In the genomic region with DNA sequence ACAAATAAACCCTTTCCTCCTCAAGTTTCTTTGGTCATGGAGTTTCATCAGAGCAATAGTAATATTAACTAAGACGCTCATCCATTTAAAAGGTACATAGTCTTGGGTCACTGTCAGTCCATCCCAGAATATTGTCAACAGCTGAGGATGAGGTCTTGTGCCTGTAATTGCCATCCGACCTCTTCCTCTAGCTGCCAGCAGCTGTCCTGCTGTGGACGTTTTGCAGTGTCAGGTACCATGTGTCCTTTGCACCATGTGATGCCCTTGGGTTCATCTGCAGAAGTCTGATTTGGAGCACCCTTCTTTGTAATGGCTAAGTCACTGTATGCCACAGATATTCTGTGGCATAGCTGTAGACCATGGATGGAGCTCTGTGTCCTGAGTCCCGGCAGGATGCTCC, we compare ENCODE assay signal across 19 mouse cellular contexts.
A peak's percentile ranks its signal among the peaks of the same experiment; 100 is the strongest.
DNase-seq lines count a peak whose midpoint lies in the region; ATAC-seq and TF ChIP-seq lines count a peak whose summit lies in the region.
"Had no signal": no experiment of that assay in that cellular context is flagged by ENCODE, and none has a peak within 500 bp of the region (broad histone marks: within the 10 kb centered on the region; RNA-seq: fewer than 3 reads in every experiment).

No protein-coding gene starts in this region.

- WGBS in forebrain, embryonic 11.5 days, result 86% methylated on average over 4 of the region's 4 CpGs
- 83% methylated on average over 4 of the region's 4 CpGs for WGBS in forebrain, postnatal 0 days

- no peaks in the 10 kb centered on the region for H3K9me3 ChIP-seq in forebrain, embryonic 11.5 days (ENCODE audit: control insufficient read depth, low read length)
- no peaks in the 10 kb centered on the region for H3K9me3 ChIP-seq in forebrain, postnatal 0 days (ENCODE audit: low read length)
- H3K9me3 ChIP-seq: G1E had no signal

- no peak overlapping the region for H3ac ChIP-seq in myocyte (ENCODE audit: control insufficient read depth, insufficient read length)

- no peak for ATAC-seq in forebrain, embryonic 11.5 days (replicated peaks; ENCODE audit: low FRiP score)
- no peak for ATAC-seq in forebrain, postnatal 0 days
- ATAC-seq: activated CD4-positive, CD25-positive, alpha-beta regulatory T cell, adult 4 months; CD4-positive, CD25-positive, alpha-beta regulatory T cell, adult 4 months; Patski had no signal

- no peak overlapping the region for H3K4me2 ChIP-seq in forebrain, embryonic 11.5 days (ENCODE audit: low read depth, low read length, severe bottlenecking)
- no peak overlapping the region for H3K4me2 ChIP-seq in forebrain, postnatal 0 days (ENCODE audit: low read depth)
- no peak overlapping the region for H3K4me2 ChIP-seq in myocyte (ENCODE audit: low read depth)

- DNase-seq in forebrain, embryonic 11.5 days (ENCODE audit: low spot score), result peak; percentile 11
- DNase-seq in forebrain, postnatal 0 days, result no peak
- no peak for DNase-seq in thymus, postnatal 0 days (ENCODE audit: low spot score)
- DNase-seq: adrenal gland, adult 2 months; adrenal gland, adult 8-10 months; adrenal gland, postnatal 10 days; adrenal gland, postnatal 14 days; adrenal gland, postnatal 25 days; adrenal gland, postnatal 36 days; B cell, adult 2 months; cerebellum, adult 11 months; cerebellum, adult 11-12 months; cerebellum, adult 18-20 months had no signal

- no peaks in the 10 kb centered on the region for H3K4me1 ChIP-seq in forebrain, embryonic 11.5 days (replicated peaks; ENCODE audit: control insufficient read depth, insufficient read depth, low read length)
- H3K4me1 ChIP-seq in forebrain, postnatal 0 days (ENCODE audit: insufficient read depth), result no peaks in the 10 kb centered on the region

- H3K27me3 ChIP-seq in forebrain, embryonic 11.5 days (ENCODE audit: control insufficient read depth, insufficient read depth, low read length), result no peaks in the 10 kb centered on the region
- H3K27me3 ChIP-seq in forebrain, postnatal 0 days (ENCODE audit: insufficient read depth, low read length), result no peaks in the 10 kb centered on the region
- H3K27me3 ChIP-seq in myocyte (ENCODE audit: control insufficient read depth, insufficient read depth, insufficient read length), result no peaks in the 10 kb centered on the region
- H3K27me3 ChIP-seq: CH12.LX, Patski had no signal

- no peak overlapping the region for H3K4me3 ChIP-seq in forebrain, embryonic 11.5 days (ENCODE audit: low read depth, low read length)
- no peak overlapping the region for H3K4me3 ChIP-seq in forebrain, postnatal 0 days (ENCODE audit: low read depth, low read length)
- no peak overlapping the region for H3K4me3 ChIP-seq in myocyte

- H3K27ac ChIP-seq in forebrain, embryonic 11.5 days (ENCODE audit: low read depth, low read length), result no peak overlapping the region
- H3K27ac ChIP-seq in forebrain, postnatal 0 days (ENCODE audit: low read depth, low read length), result no peak overlapping the region

- no peak for TF ChIP-seq CTCF in forebrain, postnatal 0 days (IDR thresholded peaks at IDR 0.05; ENCODE audit: low read depth)

- H3K9ac ChIP-seq in forebrain, embryonic 11.5 days (ENCODE audit: low read length), result no peak overlapping the region
- H3K9ac ChIP-seq in forebrain, postnatal 0 days, result no peak overlapping the region

- no peaks in the 10 kb centered on the region for H3K79me2 ChIP-seq in myocyte (ENCODE audit: control insufficient read depth, insufficient read depth)

- H3K36me3 ChIP-seq in forebrain, embryonic 11.5 days (ENCODE audit: control insufficient read depth, insufficient read depth, low read length), result no peaks in the 10 kb centered on the region
- no peaks in the 10 kb centered on the region for H3K36me3 ChIP-seq in forebrain, postnatal 0 days (ENCODE audit: insufficient read depth)
- H3K36me3 ChIP-seq in myocyte (ENCODE audit: control insufficient read depth, insufficient read depth), result no peaks in the 10 kb centered on the region
- H3K36me3 ChIP-seq: G1E had no signal

- TF ChIP-seq POLR2A in myocyte (IDR thresholded peaks at IDR 0.05; ENCODE audit: insufficient read length, low read depth), result no peak

TF ChIP-seq in myocyte, 11 proteins besides CTCF, POLR2A, EP300 and RAD21:
- TF ChIP-seq USF1 (IDR thresholded peaks at IDR 0.05; ENCODE audit: low read depth) (no peak), MYOD1 (IDR thresholded peaks at IDR 0.05; ENCODE audit: control insufficient read depth in 1 of 3, insufficient read length in 2 of 3, low read depth in 2 of 3) (peak in 2 of 3 experiments; percentile 51 to 65), MYOG (IDR thresholded peaks at IDR 0.05; ENCODE audit: control insufficient read depth in 1 of 3, insufficient read depth in 1 of 3, insufficient read length in 2 of 3, low read depth in 2 of 3) (peak in 2 of 3 experiments; percentile 47 to 53)
TF ChIP-seq in myocyte: peak in this region for 2.
